Mouse (Mus musculus): ENCODE results near the gene Sec16b.

The Sec16b gene

GRCm38 (mm10) chr1:157506522-157506921 is at the start of gene Sec16b:
Gene Sec16b (plus strand): TSS chr1:157506728.
- no peak for DNase-seq

- no peak for DNase-seq
These were observed 48.7 kb upstream of the Sec16b start for GRCm38 (mm10) chr1:157457789-157458188.

GRCm38 (mm10) chr1:157458421-157459208 is 47.9 kb upstream of the Sec16b start, which contains the start of gene Cryzl2:
Gene Cryzl2 (plus strand): TSS chr1:157458577.
- peak; percentile 84 for DNase-seq

GRCm38 (mm10) chr1:157459904-157460303 is 46.6 kb upstream of the Sec16b start:
- DNase-seq, result no peak

GRCm38 (mm10) chr1:157461276-157461675 is 45.3 kb upstream of the Sec16b start:
- DNase-seq, result no peak

GRCm38 (mm10) chr1:157462336-157462735 is 44.2 kb upstream of the Sec16b start:
- DNase-seq, result no peak

GRCm38 (mm10) chr1:157465194-157465593 is 41.3 kb upstream of the Sec16b start:
- peak; percentile 23 for DNase-seq

- no peak for DNase-seq
These were observed 38.7 kb upstream of the Sec16b start for GRCm38 (mm10) chr1:157467866-157468265.

- DNase-seq, result no peak
These were observed 35.7 kb upstream of the Sec16b start for GRCm38 (mm10) chr1:157470761-157471386.

GRCm38 (mm10) chr1:157472716-157473115 is 33.8 kb upstream of the Sec16b start:
- no peak for DNase-seq

GRCm38 (mm10) chr1:157474865-157475264 is 31.7 kb upstream of the Sec16b start:
- DNase-seq, result no peak

GRCm38 (mm10) chr1:157476231-157476630 is 30.3 kb upstream of the Sec16b start:
- no peak for DNase-seq

- DNase-seq, result no peak
These were observed 26.4 kb upstream of the Sec16b start for GRCm38 (mm10) chr1:157480090-157480489.

GRCm38 (mm10) chr1:157480901-157481300 is 25.6 kb upstream of the Sec16b start:
- no peak for DNase-seq

- DNase-seq, result no peak
These were observed 24.9 kb upstream of the Sec16b start for GRCm38 (mm10) chr1:157481666-157482065.

- DNase-seq, result no peak
These were observed 22.4 kb upstream of the Sec16b start for GRCm38 (mm10) chr1:157484161-157484560.

- no peak for DNase-seq
These were observed 5.9 kb upstream of the Sec16b start for GRCm38 (mm10) chr1:157500657-157501056.

GRCm38 (mm10) chr1:157501352-157501945 is 5.1 kb upstream of the Sec16b start:
- DNase-seq, result no peak

GRCm38 (mm10) chr1:157503071-157503470 is 3.5 kb upstream of the Sec16b start:
- no peak for DNase-seq

- no peak for DNase-seq
These were observed 567 bp downstream of the Sec16b start for GRCm38 (mm10) chr1:157506995-157507595.

GRCm38 (mm10) chr1:157507814-157508213 is 1.3 kb downstream of the Sec16b start:
- no peak for DNase-seq

GRCm38 (mm10) chr1:157512690-157513448 is 6.3 kb downstream of the Sec16b start:
- no peak for DNase-seq

GRCm38 (mm10) chr1:157513559-157513958 is 7.0 kb downstream of the Sec16b start:
- no peak for DNase-seq
